Mouse (Mus musculus): ENCODE data around the gene Alkbh2.

- TF ChIP-seq REST (IDR thresholded peaks at IDR 0.05; ENCODE audit: insufficient read depth, insufficient read length) (no peak), POLR2A (IDR thresholded peaks at IDR 0.05; ENCODE audit: insufficient read length, low read depth) (no peak), USF1 (IDR thresholded peaks at IDR 0.05; ENCODE audit: low read depth) (no peak), MAX (IDR thresholded peaks at IDR 0.05; ENCODE audit: low read depth) (no peak), TCF12 (IDR thresholded peaks at IDR 0.05; ENCODE audit: insufficient read depth, poor library complexity, severe bottlenecking) (no peak), MYOD1 (IDR thresholded peaks at IDR 0.05; ENCODE audit: control insufficient read depth in 1 of 3, insufficient read length in 2 of 3, low read depth in 2 of 3) (no peak), CEBPB (IDR thresholded peaks at IDR 0.05; ENCODE audit: insufficient read depth, poor library complexity, severe bottlenecking) (no peak), E2F4 (IDR thresholded peaks at IDR 0.05; ENCODE audit: insufficient read depth) (no peak)
Measured at GRCm38 (mm10) chr5:114152359-114153092, 24.5 kb upstream of the Alkbh2 start.

Measured in myocyte (in vitro differentiated cells).